Mouse (Mus musculus) spleen, adult 2 months (tissue): ENCODE results near the gene Hmcn2.

Experiments used
- CTCF ChIP-seq: fragments of 200-500 bp; IDR thresholded peaks from 2 replicates; pipeline ENCODE4 v1.5.1; 2011; ENCODE audit warnings: mild to moderate bottlenecking, inconsistent platforms; ENCODE audit not compliant: insufficient read depth, insufficient read length, insufficient replicate concordance; ENCODE audit errors: extremely low read depth
- POLR2A ChIP-seq: fragments of 200-500 bp; IDR thresholded peaks from 2 replicates; pipeline ENCODE4 v1.6.1; 2011; ENCODE audit warnings: low read depth, low read length, inconsistent platforms

GRCm38 (mm10) chr2:31458460-31458859 lies 144.2 kb downstream of the Hmcn2 start:
- no peak for TF ChIP-seq CTCF
- TF ChIP-seq POLR2A: no peak
